Mouse (Mus musculus) stomach, embryonic 16.5 days (tissue): Measurements from ENCODE around the gene Ubb. TPM values are rescaled to one million over a fixed set of nuclear protein-coding genes. Genes with fewer than 3 reads are reported as not detected.
A peak's percentile ranks its signal among the peaks of the same experiment; 100 is the strongest.

Experiments
- ATAC-seq: fragments of 200-750 bp; cut with Nextera tagmentation; 2 replicates; pipeline ENCODE4 v1.8.0; 2017; ENCODE audit warnings: moderate number of reproducible peaks, moderate TSS enrichment; ENCODE audit not compliant: insufficient read depth, low FRiP score
- H3K27ac ChIP-seq: fragments of 300-500 bp; sonication (generic); 2 replicates; pipeline ENCODE4 v1.5.1; 2014; ENCODE audit warnings: low read length
- H3K27me3 ChIP-seq: fragments of 300-500 bp; sonication (generic); 2 replicates; pipeline ENCODE4 v1.6.1; 2014; ENCODE audit warnings: low read length, control low read depth, mixed read lengths; ENCODE audit not compliant: control insufficient read depth, insufficient read depth
- H3K36me3 ChIP-seq: fragments of 300-500 bp; sonication (generic); 2 replicates; pipeline ENCODE4 v1.6.1; 2014; ENCODE audit warnings: low read length; ENCODE audit not compliant: control insufficient read depth, insufficient read depth
- H3K4me1 ChIP-seq: fragments of 300-500 bp; sonication (generic); 2 replicates; pipeline ENCODE4 v1.6.1; 2014; ENCODE audit warnings: low read length, control low read depth, mixed read lengths; ENCODE audit not compliant: control insufficient read depth, insufficient read depth
- H3K4me2 ChIP-seq: fragments of 300-500 bp; sonication (generic); 2 replicates; pipeline ENCODE4 v1.6.1; 2014; ENCODE audit warnings: low read depth, low read length, mixed read lengths
- H3K4me3 ChIP-seq: fragments of 300-500 bp; sonication (generic); replicated peaks from 2 replicates; pipeline ENCODE4 v1.5.1; 2014; ENCODE audit warnings: mild to moderate bottlenecking, low read length
- H3K9ac ChIP-seq: fragments of 300-500 bp; sonication (generic); 2 replicates; pipeline ENCODE4 v1.6.1; 2014; ENCODE audit warnings: low read length
- H3K9me3 ChIP-seq: fragments of 300-500 bp; sonication (generic); replicated peaks from 2 replicates; pipeline ENCODE4 v1.6.1; 2016; ENCODE audit warnings: low read length, control low read depth; ENCODE audit not compliant: control insufficient read depth
- WGBS: fragments of 180-500 bp; shearing (Covaris S2); extraction: QIAGEN DNeasy Blood & Tissue Kit; methylation state at CpG from one replicate; pipeline ENCODE4 v1.1.7; 2014; 5-methylcytosine and 5-hydroxymethylcytosine counted together
- polyA plus RNA-seq: library from polyadenylated mRNA; unstranded; fragments of >200 nt; fragmentation: Nextera tagmentation; extraction: Ambion mirVana; gene quantifications from 2 replicates; pipeline ENCODE4 v1.2.1, GENCODE M21; 2015

The Ubb gene
- polyA plus RNA-seq, 1 experiment from 2014 or later = 2,665 TPM

- 63% methylated on average over 3 of the region's 3 CpGs for WGBS
- ATAC-seq = no peak
- peaks cover 3% of the 10 kb centered on the region; the same call in 1 of the 2 replicates for H3K4me1 ChIP-seq
- H3K27ac ChIP-seq = no peak overlapping the region
- no peak overlapping the region for H3K9ac ChIP-seq
- H3K4me3 ChIP-seq = no peak overlapping the region
- no peaks in the 10 kb centered on the region for H3K9me3 ChIP-seq
- no peaks in the 10 kb centered on the region for H3K27me3 ChIP-seq
- H3K36me3 ChIP-seq = no peaks in the 10 kb centered on the region
- H3K4me2 ChIP-seq = no peak overlapping the region
These were observed 17.3 kb downstream of the Ubb start for GRCm38 (mm10) chr11:62568300-62568699.

- no peak within 1 kb of the TSS; the same call in 1 of the 2 replicates for H3K9ac ChIP-seq
- WGBS = 74% methylated on average over 6 of the region's 6 CpGs
These were observed 23.2 kb downstream of the Ubb start, which contains the start of gene Trpv2 for GRCm38 (mm10) chr11:62573959-62574702. Gene Trpv2, plus strand, starts transcription at chr11:62574486.

GRCm38 (mm10) chr11:62574703-62575085 is 23.7 kb downstream of the Ubb start:
- no peak overlapping the region for H3K9ac ChIP-seq
- H3K27ac ChIP-seq = no peak overlapping the region
- no peak for ATAC-seq
- no peak overlapping the region for H3K4me2 ChIP-seq
- H3K4me1 ChIP-seq = peaks cover 7% of the 10 kb centered on the region; the same call in 1 of the 2 replicates
- no peak overlapping the region for H3K4me3 ChIP-seq
- H3K27me3 ChIP-seq = no peaks in the 10 kb centered on the region; the same call in 1 of the 2 replicates
- WGBS = 76% methylated on average over 4 of the region's 4 CpGs
- H3K9me3 ChIP-seq = no peaks in the 10 kb centered on the region
- H3K36me3 ChIP-seq = no peaks in the 10 kb centered on the region

More at GRCm38 (mm10) chr11:62573959-62574702, 23.2 kb downstream of the Ubb start, which contains the start of gene Trpv2:
- peak within 1 kb of the TSS; percentile 65 for H3K4me3 ChIP-seq
- H3K36me3 ChIP-seq = no peaks in the 10 kb centered on the region
- peak within 1 kb of the TSS; percentile 99 for H3K4me2 ChIP-seq
- no peak for ATAC-seq
- H3K9me3 ChIP-seq = no peaks in the 10 kb centered on the region
- H3K27ac ChIP-seq = no peak within 1 kb of the TSS
- no peaks in the 10 kb centered on the region; the same call in 1 of the 2 replicates for H3K27me3 ChIP-seq
- H3K4me1 ChIP-seq = peaks cover 7% of the 10 kb centered on the region; the same call in 1 of the 2 replicates

- H3K4me3 ChIP-seq = peak overlapping the region; percentile 65
- H3K27ac ChIP-seq = peak overlapping the region; percentile 72
- peak overlapping the region; percentile 99 for H3K4me2 ChIP-seq
- H3K4me1 ChIP-seq = peaks cover 7% of the 10 kb centered on the region; the same call in 1 of the 2 replicates
- ATAC-seq = peak; percentile 84
- peak overlapping the region; percentile 76 for H3K9ac ChIP-seq
- no peaks in the 10 kb centered on the region; the same call in 1 of the 2 replicates for H3K27me3 ChIP-seq
- WGBS = 1% methylated on average over 9 of the region's 9 CpGs
- H3K9me3 ChIP-seq = no peaks in the 10 kb centered on the region
- H3K36me3 ChIP-seq = no peaks in the 10 kb centered on the region
These were observed 24.3 kb downstream of the Ubb start for GRCm38 (mm10) chr11:62575297-62575658.

- Histone ChIP-seq H3K27me3 (no peaks in the 10 kb centered on the region; the same call in 1 of the 2 replicates), H3K4me1 (peaks cover 7% of the 10 kb centered on the region; the same call in 1 of the 2 replicates), H3K9ac (peak overlapping the region; percentile 76), H3K9me3 (no peaks in the 10 kb centered on the region), H3K4me3 (peak overlapping the region; percentile 65), H3K36me3 (no peaks in the 10 kb centered on the region), H3K4me2 (peak overlapping the region; percentile 99), H3K27ac (peak overlapping the region; percentile 72)
- ATAC-seq = peak; percentile 58
- WGBS = 7% methylated on average over 27 of the region's 27 CpGs
These were observed 24.9 kb downstream of the Ubb start for GRCm38 (mm10) chr11:62575659-62576438.

- H3K4me1 ChIP-seq = peaks cover 7% of the 10 kb centered on the region; the same call in 1 of the 2 replicates
- H3K36me3 ChIP-seq = no peaks in the 10 kb centered on the region
- peak overlapping the region; percentile 99 for H3K4me2 ChIP-seq
- H3K27me3 ChIP-seq = no peaks in the 10 kb centered on the region; the same call in 1 of the 2 replicates
- H3K27ac ChIP-seq = no peak overlapping the region
- peak overlapping the region; percentile 76 for H3K9ac ChIP-seq
- H3K9me3 ChIP-seq = no peaks in the 10 kb centered on the region
- ATAC-seq = no peak
- peak overlapping the region; percentile 65 for H3K4me3 ChIP-seq
- WGBS = 55% methylated on average over 16 of the region's 16 CpGs
These were observed 25.7 kb downstream of the Ubb start for GRCm38 (mm10) chr11:62576530-62577152.

- no peaks in the 10 kb centered on the region for H3K27me3 ChIP-seq
- H3K36me3 ChIP-seq = no peaks in the 10 kb centered on the region
- WGBS = 82% methylated on average over 6 of the region's 6 CpGs
- H3K9ac ChIP-seq = no peak overlapping the region
- ATAC-seq = no peak
- no peak overlapping the region for H3K4me3 ChIP-seq
- H3K27ac ChIP-seq = no peak overlapping the region
- H3K4me2 ChIP-seq = no peak overlapping the region
- H3K4me1 ChIP-seq = no peaks in the 10 kb centered on the region
- no peaks in the 10 kb centered on the region for H3K9me3 ChIP-seq
These were observed 32.1 kb downstream of the Ubb start for GRCm38 (mm10) chr11:62583031-62583430.

GRCm38 (mm10) chr11:62584671-62585206 is 33.8 kb downstream of the Ubb start:
- no peak for ATAC-seq
- 60% methylated on average over 9 of the region's 9 CpGs for WGBS
- no peak overlapping the region for H3K4me3 ChIP-seq
- no peaks in the 10 kb centered on the region for H3K27me3 ChIP-seq
- H3K9ac ChIP-seq = no peak overlapping the region
- no peaks in the 10 kb centered on the region for H3K9me3 ChIP-seq
- H3K4me1 ChIP-seq = no peaks in the 10 kb centered on the region
- no peaks in the 10 kb centered on the region for H3K36me3 ChIP-seq
- H3K4me2 ChIP-seq = no peak overlapping the region
- H3K27ac ChIP-seq = no peak overlapping the region
